Mouse (Mus musculus) urinary bladder, adult 18-20 months (tissue): ENCODE results near the gene Stkld1.

Experiments used
- DNase-seq, 2 experiments: peaks; one replicate each; pipeline ENCODE4 v3.0.0; 2022; ENCODE audit warnings: low spot score in 2 of 2, mixed read lengths in 2 of 2

Stkld1 gene

DNA sequence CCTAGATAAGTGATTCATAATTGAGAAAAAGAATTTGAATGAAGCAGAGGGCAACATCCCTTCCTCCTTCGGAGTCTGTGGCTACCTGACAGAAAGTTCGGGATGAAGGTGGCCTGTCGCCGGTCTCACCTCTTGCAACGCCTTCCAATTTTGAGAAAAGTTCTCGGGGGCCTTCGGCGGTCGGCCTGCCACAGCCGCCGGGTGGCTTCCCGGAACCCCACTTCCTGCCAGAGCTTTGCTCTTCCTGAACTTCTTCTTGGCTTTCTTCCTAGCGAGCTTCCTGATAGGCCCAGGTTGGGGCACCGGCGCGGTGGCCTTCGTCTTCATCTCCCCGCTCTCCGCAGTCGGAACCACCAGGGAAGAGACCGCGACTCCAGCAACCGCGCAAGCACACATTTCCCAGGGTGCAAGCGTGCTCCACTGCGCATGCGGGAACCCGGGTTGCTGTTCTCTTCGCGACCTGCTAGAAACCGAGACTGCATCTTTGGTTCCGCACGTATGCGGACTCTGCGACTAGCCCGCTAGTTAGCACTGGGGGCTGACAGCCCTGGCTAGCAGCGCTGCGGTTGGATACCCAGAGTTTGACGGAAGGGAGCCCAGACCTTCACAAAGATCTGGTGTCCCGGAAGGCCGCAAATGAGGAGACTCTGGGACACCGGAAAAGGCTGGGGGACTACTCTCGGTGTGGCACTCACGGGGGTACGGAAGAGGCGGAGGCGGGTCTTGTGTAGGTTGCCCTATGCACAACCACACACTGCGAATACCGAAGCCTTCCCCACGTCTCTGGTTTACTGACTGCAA is 30.3 kb downstream of the Stkld1 start, which contains the start of gene Rexo4:
Gene Rexo4 (minus strand): TSS at position 464 of the 801 bp plus-strand sequence.
- peak; percentile 84 to 88 for DNase-seq

DNA sequence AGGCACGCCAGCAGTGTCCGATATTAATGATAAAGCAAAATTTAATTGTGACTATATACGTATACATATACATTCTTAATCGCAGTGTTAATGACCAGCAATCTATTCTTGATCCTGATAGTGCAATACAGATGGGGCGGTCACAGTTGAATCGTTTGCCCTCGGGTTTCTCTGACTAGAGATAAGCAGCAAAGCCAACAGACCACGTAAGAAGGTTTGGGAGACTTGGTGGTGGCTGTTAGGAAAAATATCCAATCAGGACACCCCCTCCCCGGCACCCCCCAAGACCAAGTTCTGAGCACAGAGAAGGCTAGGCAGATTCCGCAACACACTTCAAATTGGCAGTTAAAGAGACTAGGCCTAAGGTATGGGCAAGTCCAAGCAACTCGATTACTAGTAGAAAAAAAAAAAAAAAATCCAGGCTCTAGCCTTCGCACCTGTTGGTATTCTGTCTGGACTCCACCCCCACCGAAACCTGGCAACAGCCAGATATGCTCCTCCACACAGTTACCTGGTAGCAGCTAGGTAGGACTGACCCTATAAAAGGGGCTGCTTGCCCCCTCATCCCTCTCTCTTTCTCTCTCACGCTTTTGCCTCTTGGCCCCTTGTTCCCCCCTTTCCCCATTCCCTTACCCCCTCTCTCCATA is 31.0 kb downstream of the Stkld1 start:
- DNase-seq, result no peak

DNA sequence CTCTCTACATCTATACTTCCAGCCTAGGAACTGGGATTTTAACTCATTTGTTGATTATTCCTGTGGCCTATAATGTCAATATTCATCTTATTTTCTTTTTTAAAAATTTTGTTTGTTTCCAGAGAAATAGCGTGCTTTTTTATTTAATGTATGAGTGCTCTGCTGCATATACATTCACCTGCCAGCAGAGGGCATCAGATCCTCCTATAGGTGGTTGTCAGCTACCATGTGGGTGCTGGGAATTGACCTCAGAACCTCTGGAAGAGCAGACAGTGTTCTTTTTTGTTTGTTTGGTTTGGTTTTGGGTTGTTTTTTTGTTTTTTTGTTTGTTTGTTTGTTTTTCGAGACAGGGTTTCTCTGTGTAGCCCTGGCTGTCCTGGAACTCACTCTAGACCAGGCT is 33.4 kb downstream of the Stkld1 start:
- no peak for DNase-seq

DNA sequence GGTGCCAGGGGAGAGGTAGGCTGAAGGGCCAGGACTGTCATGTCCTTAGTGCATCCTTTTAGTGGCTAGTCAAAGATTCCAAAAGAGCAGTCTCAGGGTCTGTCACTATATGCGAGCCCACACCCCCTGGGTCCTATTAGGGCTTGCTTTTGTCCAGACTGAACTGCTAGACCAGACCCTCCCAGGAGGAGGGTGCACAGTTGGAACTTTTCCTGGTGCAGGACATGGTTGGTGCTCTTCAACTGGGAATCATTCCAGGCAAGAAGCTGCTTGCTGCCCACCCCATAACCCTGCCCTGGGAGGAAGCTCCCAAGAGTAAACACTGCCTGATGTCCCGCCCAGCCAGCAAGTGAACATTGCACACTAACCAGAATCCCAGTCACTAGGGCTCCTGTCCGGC is 39.3 kb downstream of the Stkld1 start, which contains the start of gene Adamts13:
Gene Adamts13 (plus strand): TSS at position 301 of the 400 bp plus-strand sequence.
- DNase-seq, result no peak

DNA sequence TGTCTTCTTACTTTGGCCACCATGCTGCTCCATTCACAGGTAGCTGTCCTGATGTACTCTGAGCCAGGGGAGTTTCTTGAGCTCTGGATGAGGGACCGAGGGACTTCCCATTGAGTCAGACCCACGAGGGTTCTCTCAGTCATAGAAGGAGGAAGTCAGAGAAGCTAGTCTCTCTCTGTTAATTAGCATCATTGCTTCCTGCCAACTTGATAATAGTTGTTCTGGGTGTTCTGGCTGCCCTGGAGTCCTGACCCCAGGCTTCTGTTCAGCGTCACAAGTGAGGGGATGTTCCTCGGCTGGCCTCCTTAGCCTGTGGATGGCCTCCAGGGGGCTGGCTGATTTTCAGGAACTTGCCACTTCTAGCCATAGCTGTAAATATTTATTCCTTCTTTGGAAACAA is 40.1 kb downstream of the Stkld1 start:
- no peak for DNase-seq

DNA sequence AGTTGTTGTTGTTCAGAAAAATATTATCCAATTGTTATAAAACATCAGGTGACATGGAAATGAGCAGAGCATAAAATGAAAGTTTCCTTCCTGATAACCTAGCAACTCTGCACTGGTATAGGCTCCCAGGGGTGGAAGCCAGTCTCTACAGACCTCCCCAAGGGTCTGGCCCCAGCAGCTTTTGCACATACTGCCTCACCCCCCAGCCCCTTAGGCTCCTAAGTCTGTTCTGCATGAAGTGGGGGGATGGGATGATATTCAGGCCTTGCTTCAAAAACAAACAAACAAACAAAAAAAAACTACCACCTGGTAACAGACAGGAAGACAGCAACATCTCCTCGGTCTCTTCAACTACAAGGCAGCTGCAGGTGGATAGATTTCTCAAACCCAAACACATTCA is 46.5 kb downstream of the Stkld1 start:
- no peak for DNase-seq

DNA sequence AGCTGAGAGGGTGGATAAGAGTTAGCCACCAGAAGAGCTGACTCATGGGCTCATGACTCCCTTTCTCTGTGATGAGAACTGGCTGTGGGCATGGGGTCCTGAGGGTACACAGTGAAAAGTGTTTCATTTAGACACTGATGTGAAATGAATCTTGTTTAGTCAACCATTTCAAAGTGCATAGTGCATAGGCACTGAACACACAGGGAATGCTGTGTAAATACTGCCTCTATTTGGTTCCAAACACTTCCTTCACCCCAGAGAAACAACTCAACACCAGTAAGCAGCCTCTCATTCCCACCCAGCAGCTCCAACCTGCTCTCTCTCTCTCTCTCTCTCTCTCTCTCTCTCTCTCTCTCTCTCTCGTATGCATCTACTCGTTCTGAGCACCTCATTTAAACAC is 50.3 kb downstream of the Stkld1 start:
- DNase-seq, result no peak

DNA sequence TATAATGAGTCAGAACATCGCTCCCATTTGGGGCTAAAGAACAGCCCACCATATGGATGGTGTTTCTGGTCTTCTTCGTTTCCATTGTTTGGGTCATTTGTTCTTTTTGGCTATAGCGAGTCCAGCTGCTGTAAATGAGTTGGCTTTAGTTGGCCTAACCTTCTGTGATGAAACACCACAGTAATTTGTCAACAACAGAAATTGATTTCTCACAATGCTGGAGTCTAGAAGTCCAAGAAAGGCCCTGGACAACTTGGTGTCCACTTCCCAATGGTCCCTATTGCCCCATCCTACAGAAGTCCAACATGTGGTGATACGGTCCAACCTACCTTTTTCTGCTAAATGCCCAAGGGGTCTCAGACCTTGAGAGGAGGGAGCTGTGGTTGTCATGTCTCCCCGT is 50.8 kb downstream of the Stkld1 start:
- DNase-seq, result no peak

DNA sequence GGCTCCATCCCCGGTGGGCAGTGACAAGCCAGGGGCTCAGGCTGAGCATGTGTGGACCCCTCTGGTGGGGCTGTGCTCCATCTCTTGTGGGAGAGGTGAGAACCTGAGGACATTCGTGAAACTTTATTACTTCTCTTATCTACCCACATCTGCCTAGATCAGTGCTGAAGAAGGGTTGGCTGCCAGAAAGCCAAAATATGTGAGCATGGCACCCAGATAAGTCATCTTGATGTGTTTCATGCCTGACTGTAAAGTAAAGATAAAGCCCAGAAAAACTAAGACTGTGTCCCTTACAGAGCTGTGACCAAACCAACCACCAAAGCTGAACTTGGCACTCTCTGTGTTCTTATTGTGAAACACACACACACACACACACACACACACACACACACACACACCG is 60.1 kb downstream of the Stkld1 start:
- DNase-seq, result no peak

DNA sequence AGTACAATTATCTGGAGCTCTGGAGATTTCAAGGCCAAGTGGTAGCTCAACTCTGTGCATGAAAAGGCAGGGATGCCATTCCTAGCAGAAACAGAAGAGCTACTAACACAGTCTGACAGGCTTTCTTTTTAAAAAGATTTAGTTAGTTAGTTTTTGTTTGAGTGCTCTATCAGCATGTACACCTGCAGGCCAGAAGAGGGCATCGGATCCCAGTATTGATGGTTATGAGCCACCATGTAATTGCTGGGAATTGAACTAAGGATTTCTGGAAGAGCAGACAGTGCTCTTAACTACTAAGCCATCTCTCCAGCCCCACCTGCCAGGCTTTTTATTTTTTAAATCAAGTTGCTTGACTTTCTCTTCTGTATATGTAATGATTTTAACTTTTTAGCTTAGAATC is 63.7 kb downstream of the Stkld1 start:
- no peak for DNase-seq

DNA sequence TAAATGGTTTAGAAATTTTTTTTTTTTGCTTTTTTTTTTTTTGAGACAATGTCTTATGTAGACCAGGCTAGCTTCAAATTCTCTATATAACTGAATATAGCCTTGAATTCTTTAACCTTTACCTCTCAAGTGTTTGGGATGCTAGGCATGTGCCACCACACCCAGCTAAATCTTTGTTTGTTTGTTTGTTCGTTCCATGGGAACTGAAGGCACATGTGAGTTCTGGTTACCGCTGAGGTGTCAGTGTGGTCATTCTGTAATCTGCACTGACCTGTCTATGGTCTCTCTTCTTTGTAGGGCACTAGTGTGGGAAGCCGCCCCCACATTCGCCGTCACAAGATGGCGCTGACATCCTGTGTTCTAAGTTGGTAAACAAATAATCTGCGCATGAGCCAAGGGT is 64.1 kb downstream of the Stkld1 start:
- DNase-seq, result no peak
